Mouse (Mus musculus): ENCODE measurements around the gene Sgk1.

- TF ChIP-seq MAZ (IDR thresholded peaks at IDR 0.05; ENCODE audit: low read depth, low read length) (no peak), CTCF (conservative IDR thresholded peaks at IDR 0.05 in 1 of 2, IDR thresholded peaks at IDR 0.05 in 1 of 2; ENCODE audit: low read depth in 2 of 2, low read length in 2 of 2) (peak in 1 of 2 experiments; percentile 68; a peak in 3 of 4 replicates), CHD2 (IDR thresholded peaks at IDR 0.05; ENCODE audit: low read length) (no peak)
Measured at GRCm38 (mm10) chr10:22007802-22008172, 125.8 kb downstream of the Sgk1 start.

All from CH12.LX (cell line).